Mouse (Mus musculus) liver, embryonic 11.5 days (tissue): ENCODE measurements at regions not wholly inside any gene's neighbourhood (a gene's known extent, or its start where the extent isn't known, plus 50 kb on each side); places are given as distances from the start of the nearest gene placed in this dataset.
A peak's percentile ranks its signal among the peaks of the same experiment; 100 is the strongest.

ENCODE experiments used
- ATAC-seq: fragments of 200-750 bp; cut with Nextera tagmentation; replicated peaks from 2 replicates; pipeline ENCODE4 v1.8.0; 2017; ENCODE audit warnings: moderate number of reproducible peaks, mild to moderate bottlenecking, moderate TSS enrichment, moderate library complexity; ENCODE audit not compliant: low FRiP score
- DNase-seq: peaks from one replicate; pipeline ENCODE4 v3.0.0-alpha.2; 2017; ENCODE audit warnings: low spot score
- H3K27ac ChIP-seq: fragments of 300-500 bp; sonication (generic); 2 replicates; pipeline ENCODE4 v1.5.1; 2014; ENCODE audit warnings: mild to moderate bottlenecking, low read depth, low read length, control low read depth
- H3K27me3 ChIP-seq: fragments of 300-500 bp; sonication (generic); replicated peaks from 2 replicates; pipeline ENCODE4 v1.6.1; 2014; ENCODE audit warnings: low read length, mixed read lengths; ENCODE audit not compliant: control insufficient read depth, insufficient read depth
- H3K36me3 ChIP-seq: fragments of 300-500 bp; sonication (generic); 2 replicates; pipeline ENCODE4 v1.6.1; 2014; ENCODE audit warnings: mild to moderate bottlenecking, low read length, moderate library complexity, mixed read lengths; ENCODE audit not compliant: control insufficient read depth, insufficient read depth
- H3K4me1 ChIP-seq: fragments of 300-500 bp; sonication (generic); replicated peaks from 2 replicates; pipeline ENCODE4 v1.6.1; 2014; ENCODE audit warnings: low read length, mixed read lengths; ENCODE audit not compliant: control insufficient read depth, insufficient read depth
- H3K4me2 ChIP-seq: fragments of 300-500 bp; sonication (generic); 2 replicates; pipeline ENCODE4 v1.6.1; 2014; ENCODE audit warnings: mild to moderate bottlenecking, control low read depth, moderate library complexity
- H3K4me3 ChIP-seq: fragments of 300-500 bp; sonication (generic); 2 replicates; pipeline ENCODE4 v1.5.1; 2014; ENCODE audit warnings: low read depth, low read length, control low read depth
- H3K9ac ChIP-seq: fragments of 300-500 bp; sonication (generic); 2 replicates; pipeline ENCODE4 v1.6.1; 2014; ENCODE audit warnings: low read depth, low read length, control low read depth
- H3K9me3 ChIP-seq: fragments of 300-500 bp; sonication (generic); 2 replicates; pipeline ENCODE4 v1.6.1; 2016; ENCODE audit warnings: low read length, inconsistent platforms, mixed read lengths; ENCODE audit not compliant: control insufficient read depth
- WGBS: fragments of 180-500 bp; shearing (Covaris S2); extraction: QIAGEN DNeasy Blood & Tissue Kit; methylation state at CpG from one replicate; pipeline ENCODE4 v1.1.7; 2014; 5-methylcytosine and 5-hydroxymethylcytosine counted together

- ATAC-seq (0 out of 2 replicates have a peak, but pooled peaks have one; percentile 53), DNase-seq (peak; percentile 60)
- H3K4me3 ChIP-seq = no peak overlapping the region
- H3K4me1 ChIP-seq = no peaks in the 10 kb centered on the region
- H3K36me3 ChIP-seq = no peaks in the 10 kb centered on the region
- H3K4me2 ChIP-seq = no peak overlapping the region
- no peak overlapping the region for H3K27ac ChIP-seq
- H3K27me3 ChIP-seq = no peaks in the 10 kb centered on the region
- 45% methylated on average over 19 of the region's 19 CpGs for WGBS
- H3K9ac ChIP-seq = no peak overlapping the region
- no peaks in the 10 kb centered on the region for H3K9me3 ChIP-seq
Observed at GRCm38 (mm10) chr3:58122456-58123359, 274.8 kb upstream of the Pfn2 start.

DNA sequence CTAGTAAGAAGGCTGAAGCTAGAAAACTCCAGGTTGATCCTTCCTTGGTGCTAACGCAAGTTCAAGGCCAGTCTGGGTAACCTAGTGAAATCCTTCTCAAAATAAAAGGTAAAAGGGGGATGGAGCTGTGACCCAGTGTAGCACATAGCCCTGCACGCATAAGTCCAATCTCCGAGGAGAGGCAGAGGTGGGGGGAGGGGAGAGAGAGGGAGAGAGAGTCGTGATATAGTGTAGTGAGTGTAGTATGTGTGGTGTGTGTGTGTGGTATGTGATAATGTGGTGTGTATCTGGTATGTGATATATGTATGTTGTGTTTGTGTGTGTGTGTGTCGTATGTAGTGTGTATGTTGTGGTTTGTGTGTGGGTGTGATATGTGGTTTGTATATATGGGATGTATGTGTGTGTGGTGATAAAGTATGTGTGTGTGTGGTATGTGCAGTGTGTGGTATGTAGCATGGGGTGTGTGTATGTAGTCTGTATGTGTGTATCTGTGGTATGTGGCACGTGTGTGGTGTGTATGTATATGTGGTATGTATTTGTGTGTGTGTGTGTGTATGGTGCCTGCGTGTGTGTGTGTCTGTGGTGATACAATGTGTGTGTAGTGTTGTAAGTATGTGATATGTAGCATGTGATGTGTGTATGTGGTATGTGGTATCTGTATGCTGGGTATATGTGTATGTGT lies 275.7 kb upstream of the Pfn2 start:
- DNase-seq = no peak
- no peak overlapping the region for H3K9ac ChIP-seq
- ATAC-seq = no peak
- H3K36me3 ChIP-seq = no peaks in the 10 kb centered on the region
- no peaks in the 10 kb centered on the region for H3K4me1 ChIP-seq
- 71% methylated on average over 7 of the region's 7 CpGs for WGBS
- H3K27me3 ChIP-seq = no peaks in the 10 kb centered on the region
- no peak overlapping the region for H3K4me3 ChIP-seq
- no peaks in the 10 kb centered on the region for H3K9me3 ChIP-seq
- no peak overlapping the region for H3K4me2 ChIP-seq
- H3K27ac ChIP-seq = no peak overlapping the region

- DNase-seq = no peak
- H3K4me2 ChIP-seq = no peak overlapping the region
- no peak overlapping the region for H3K4me3 ChIP-seq
- no peaks in the 10 kb centered on the region for H3K9me3 ChIP-seq
- 87% methylated on average over 1 of the region's 1 CpGs for whole genome bisulfite sequencing
- no peak for ATAC-seq
- H3K4me1 ChIP-seq = no peaks in the 10 kb centered on the region
- no peaks in the 10 kb centered on the region for H3K27me3 ChIP-seq
- no peak overlapping the region for H3K27ac ChIP-seq
- no peak overlapping the region for H3K9ac ChIP-seq
- no peaks in the 10 kb centered on the region for H3K36me3 ChIP-seq
Observed at GRCm38 (mm10) chr3:58124886-58125285, 277.0 kb upstream of the Pfn2 start.

DNA sequence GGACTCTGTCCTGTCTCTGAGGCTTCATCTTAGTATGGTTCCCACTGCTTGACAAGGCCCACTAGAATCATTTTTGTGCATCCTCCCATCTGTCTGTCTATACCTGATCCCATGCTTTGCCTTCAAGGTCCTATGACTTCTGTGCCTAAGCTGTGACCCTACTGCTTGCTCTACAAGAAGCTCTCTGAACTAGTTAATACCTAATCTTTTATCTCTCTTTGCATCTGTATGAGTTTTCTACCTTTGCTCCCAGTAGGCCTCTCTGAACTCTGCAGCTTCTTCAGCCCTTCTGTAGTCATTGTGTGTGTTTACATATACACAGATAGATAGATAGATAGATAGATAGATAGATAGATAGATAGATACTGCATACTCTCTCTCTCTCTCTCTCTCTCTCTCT lies 279.1 kb upstream of the Pfn2 start:
- Histone ChIP-seq H3K9me3 (no peaks in the 10 kb centered on the region), H3K27ac (no peak overlapping the region), H3K36me3 (no peaks in the 10 kb centered on the region), H3K4me1 (no peaks in the 10 kb centered on the region), H3K4me3 (no peak overlapping the region), H3K27me3 (no peaks in the 10 kb centered on the region), H3K9ac (no peak overlapping the region), H3K4me2 (no peak overlapping the region)
- no peak for DNase-seq
- no peak for ATAC-seq

- no peak for ATAC-seq
- no peaks in the 10 kb centered on the region for H3K9me3 ChIP-seq
- no peaks in the 10 kb centered on the region for H3K36me3 ChIP-seq
- WGBS = 81% methylated on average over 8 of the region's 8 CpGs
- DNase-seq = no peak
- H3K4me1 ChIP-seq = no peaks in the 10 kb centered on the region
- H3K9ac ChIP-seq = no peak overlapping the region
- H3K27ac ChIP-seq = no peak overlapping the region
- H3K4me2 ChIP-seq = no peak overlapping the region
- no peaks in the 10 kb centered on the region for H3K27me3 ChIP-seq
- no peak overlapping the region for H3K4me3 ChIP-seq
Observed at GRCm38 (mm10) chr3:58128059-58128458, 280.2 kb upstream of the Pfn2 start.

- Histone ChIP-seq H3K36me3 (no peaks in the 10 kb centered on the region), H3K4me2 (no peak overlapping the region), H3K9me3 (no peaks in the 10 kb centered on the region), H3K4me1 (no peaks in the 10 kb centered on the region), H3K9ac (no peak overlapping the region), H3K27me3 (no peaks in the 10 kb centered on the region), H3K4me3 (no peak overlapping the region), H3K27ac (no peak overlapping the region)
- 44% methylated on average over 6 of the region's 6 CpGs for WGBS
- ATAC-seq (no peak), DNase-seq (no peak)
Observed at GRCm38 (mm10) chr3:58129358-58129903, 281.6 kb upstream of the Pfn2 start.

DNA sequence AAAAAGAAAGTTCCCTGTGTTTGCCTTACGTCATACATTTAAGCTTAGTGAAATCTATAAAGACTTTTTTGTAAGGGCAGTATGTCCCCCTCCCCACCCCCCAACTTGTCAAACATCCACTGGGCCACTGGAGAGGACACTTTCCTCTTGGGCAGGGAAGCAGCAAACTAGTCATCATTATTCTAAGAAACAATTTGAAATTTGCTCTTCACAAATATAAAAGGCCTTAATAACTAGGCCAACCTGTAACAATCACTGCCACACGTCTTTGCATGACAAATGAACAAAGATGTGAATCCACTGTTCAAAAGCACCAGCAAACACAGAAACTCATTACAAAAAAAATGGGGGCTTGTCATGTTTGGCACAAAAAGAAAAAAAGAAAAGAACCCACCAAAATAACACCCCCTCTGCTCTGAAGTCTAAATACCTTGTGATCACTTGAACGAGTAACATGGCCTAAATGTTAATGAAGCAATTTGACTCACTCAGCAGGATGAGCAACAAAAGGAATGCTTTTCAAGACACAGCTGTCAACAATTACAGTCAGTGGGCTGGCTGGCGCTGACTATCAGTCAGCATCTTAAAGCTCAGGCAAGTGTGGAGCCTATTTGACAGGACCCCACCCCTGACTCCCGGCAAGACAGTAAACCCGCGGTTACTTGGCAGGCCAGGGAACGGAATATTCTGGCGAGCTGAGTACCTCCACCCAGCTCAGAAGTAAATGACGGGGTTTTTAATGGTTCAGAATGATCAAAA lies 278.7 kb upstream of the Tsc22d2 start:
- H3K27ac ChIP-seq = no peak overlapping the region
- no peaks in the 10 kb centered on the region for H3K27me3 ChIP-seq
- H3K36me3 ChIP-seq = no peaks in the 10 kb centered on the region
- DNase-seq (no peak), ATAC-seq (no peak)
- H3K4me1 ChIP-seq = no peaks in the 10 kb centered on the region
- no peak overlapping the region for H3K4me2 ChIP-seq
- 46% methylated on average over 10 of the region's 10 CpGs for WGBS
- H3K9me3 ChIP-seq = no peaks in the 10 kb centered on the region
- H3K9ac ChIP-seq = no peak overlapping the region
- no peak overlapping the region for H3K4me3 ChIP-seq

GRCm38 (mm10) chr3:58138726-58139585 lies 275.6 kb upstream of the Tsc22d2 start:
- Histone ChIP-seq H3K4me2 (no peak overlapping the region), H3K9ac (no peak overlapping the region), H3K9me3 (no peaks in the 10 kb centered on the region), H3K27me3 (no peaks in the 10 kb centered on the region), H3K4me3 (no peak overlapping the region), H3K4me1 (no peaks in the 10 kb centered on the region), H3K36me3 (no peaks in the 10 kb centered on the region), H3K27ac (no peak overlapping the region)
- DNase-seq = no peak
- ATAC-seq = no peak
- 72% methylated on average over 8 of the region's 8 CpGs for WGBS
